Mouse (Mus musculus) kidney, adult 8-10 months (tissue): ENCODE measurements around the gene 1110008P14Rik.

Experiments
- DNase-seq, 2 experiments: peaks; one replicate each; pipeline ENCODE4 v3.0.0; 2022

Gene 1110008P14Rik

GRCm38 (mm10) chr2:32340836-32341633 is 40.7 kb downstream of the 1110008P14Rik start:
- no peak for DNase-seq

- DNase-seq = peak in 1 of 2 experiments; percentile 32
Observed at GRCm38 (mm10) chr2:32339912-32340642, 41.7 kb downstream of the 1110008P14Rik start.

GRCm38 (mm10) chr2:32335888-32336287 is 45.9 kb downstream of the 1110008P14Rik start:
- DNase-seq = no peak

GRCm38 (mm10) chr2:32332159-32332558 is 49.6 kb downstream of the 1110008P14Rik start:
- DNase-seq = no peak

- DNase-seq = no peak
Observed at GRCm38 (mm10) chr2:32329531-32329930, 52.2 kb downstream of the 1110008P14Rik start.

- no peak for DNase-seq
Observed at GRCm38 (mm10) chr2:32328911-32329460, 52.8 kb downstream of the 1110008P14Rik start.

GRCm38 (mm10) chr2:32327200-32327599 is 54.5 kb downstream of the 1110008P14Rik start:
- no peak for DNase-seq
